Comparison of ENCODE assay signal across 8 mouse cellular contexts in genomic region chr2:15055741-15056151, GRCm38 (mm10). TPM values are rescaled to one million over a fixed set of nuclear protein-coding genes. Genes with fewer than 3 reads are reported as not detected.
DNase-seq lines count a peak whose midpoint lies in the region; ATAC-seq lines count a peak whose summit lies in the region.

No protein-coding gene starts in this region.

- H3K4me2 ChIP-seq in limb, embryonic 15.5 days: peak overlapping the region; percentile 46
- peak overlapping the region; percentile 56 for H3K4me2 ChIP-seq in neural tube, embryonic 12.5 days (replicated peaks)

- no peaks in the 10 kb centered on the region for H3K36me3 ChIP-seq in erythroblast, embryonic 14.5 days (ENCODE audit: control insufficient read depth)
- H3K36me3 ChIP-seq in limb, embryonic 15.5 days: no peaks in the 10 kb centered on the region
- no peaks in the 10 kb centered on the region for H3K36me3 ChIP-seq in neural tube, embryonic 12.5 days

- H3K9ac ChIP-seq in limb, embryonic 15.5 days: peak overlapping the region; percentile 87
- H3K9ac ChIP-seq in neural tube, embryonic 12.5 days: peak overlapping the region; percentile 94

- WGBS in limb, embryonic 15.5 days: under 1% methylated on average over 15 of the region's 15 CpGs
- under 1% methylated on average over 15 of the region's 15 CpGs for WGBS in neural tube, embryonic 12.5 days

- ATAC-seq in erythroblast, adult 5-6 weeks (replicated peaks; ENCODE audit: low FRiP score, poor library complexity, severe bottlenecking): no peak
- ATAC-seq in limb, embryonic 15.5 days (ENCODE audit: insufficient number of reproducible peaks, low FRiP score, low TSS enrichment, low read depth): no peak
- ATAC-seq in neural tube, embryonic 12.5 days (ENCODE audit: low FRiP score, low read depth): peak; percentile 0

- H3K9me3 ChIP-seq in erythroblast, embryonic 14.5 days (ENCODE audit: control insufficient read depth, low read length): no peaks in the 10 kb centered on the region
- no peaks in the 10 kb centered on the region for H3K9me3 ChIP-seq in limb, embryonic 15.5 days
- no peaks in the 10 kb centered on the region for H3K9me3 ChIP-seq in neural tube, embryonic 12.5 days

- peak overlapping the region; percentile 96 for H3K27ac ChIP-seq in limb, embryonic 15.5 days
- H3K27ac ChIP-seq in neural tube, embryonic 12.5 days: peak overlapping the region; percentile 93; the same call in 1 of the 2 replicates

- H3K4me1 ChIP-seq in erythroblast, embryonic 14.5 days (ENCODE audit: control insufficient read depth): peaks cover 27% of the 10 kb centered on the region
- peaks cover 17% of the 10 kb centered on the region for H3K4me1 ChIP-seq in limb, embryonic 15.5 days
- H3K4me1 ChIP-seq in neural tube, embryonic 12.5 days: peaks cover 15% of the 10 kb centered on the region

- H3K4me3 ChIP-seq in erythroblast, embryonic 14.5 days (replicated peaks): peak overlapping the region; percentile 95
- H3K4me3 ChIP-seq in limb, embryonic 15.5 days: peak overlapping the region; percentile 86
- H3K4me3 ChIP-seq in neural tube, embryonic 12.5 days: peak overlapping the region; percentile 79

- no peaks in the 10 kb centered on the region for H3K27me3 ChIP-seq in erythroblast, embryonic 14.5 days (ENCODE audit: control insufficient read depth)
- no peaks in the 10 kb centered on the region for H3K27me3 ChIP-seq in limb, embryonic 15.5 days
- no peaks in the 10 kb centered on the region for H3K27me3 ChIP-seq in neural tube, embryonic 12.5 days (replicated peaks)

- peak; percentile 62 for DNase-seq in CD4-positive, CD25-positive, alpha-beta regulatory T cell, adult 2 months (ENCODE audit: low read depth, low spot score)
- peak; percentile 54 for DNase-seq in fat pad, adult 2 months (ENCODE audit: extremely low read depth, low read depth, low spot score)
- no peak for DNase-seq in cerebellum, adult 9-11 months
- DNase-seq in thymus, postnatal 25 days: no peak

RNA-seq across cellular contexts. Expression of gene Nsun6, which starts 0.9 kb away (rescaled TPM):
- 0.26 TPM in 1 of 2 replicates, not detected in the other for polyA plus RNA-seq in erythroblast, embryonic 14.5 days (2012)
- 5.0 and 6.7 TPM in 2 replicates for total RNA-seq in erythroblast, adult 5-6 weeks (2015; ENCODE audit: low replicate concordance)
- 2.1 and 3.7 TPM in 2 replicates for total RNA-seq in erythroblast, adult 5-6 weeks (2017; ENCODE audit: low replicate concordance)
- polyA plus RNA-seq in limb, embryonic 15.5 days (2015; fragmentation: Nextera tagmentation; extraction: Ambion mirVana): 11.2 and 12.9 TPM in 2 replicates
- polyA plus RNA-seq in neural tube, embryonic 12.5 days (2016; fragmentation: Nextera tagmentation; extraction: Ambion mirVana): 13.3 and 17.1 TPM in 2 replicates

RNA-seq across cellular contexts. Expression of gene Arl5b, which starts 6.6 kb away (rescaled TPM):
- 0.12 and 0.14 TPM in 2 replicates for polyA plus RNA-seq in erythroblast, embryonic 14.5 days (2012)
- total RNA-seq in erythroblast, adult 5-6 weeks (2015; ENCODE audit: low replicate concordance): 3.1 and 7.7 TPM in 2 replicates
- 2.2 and 4.4 TPM in 2 replicates for total RNA-seq in erythroblast, adult 5-6 weeks (2017; ENCODE audit: low replicate concordance)
- polyA plus RNA-seq in limb, embryonic 15.5 days (2015; fragmentation: Nextera tagmentation; extraction: Ambion mirVana): 32.2 and 32.8 TPM in 2 replicates
- 47.9 and 52.0 TPM in 2 replicates for polyA plus RNA-seq in neural tube, embryonic 12.5 days (2016; fragmentation: Nextera tagmentation; extraction: Ambion mirVana)

Comparison
In these comparisons a context has a peak if more than half of its experiments do, and no peak if none do; other contexts are left out.
1. DNase-seq: peak in CD4-positive, CD25-positive, alpha-beta regulatory T cell, adult 2 months (single experiment) and fat pad, adult 2 months (single experiment); none in cerebellum, adult 9-11 months (single experiment) and thymus, postnatal 25 days (single experiment).
2. RNA of gene Arl5b, which starts 6.6 kb away (polyA plus RNA-seq): 47.9 to 52.0 TPM in neural tube, embryonic 12.5 days and 32.2 to 32.8 TPM in limb, embryonic 15.5 days; 0.12 to 0.14 TPM in erythroblast, embryonic 14.5 days; every median in the first group is over 10 times any median in the second.
3. Peak in every context shown above with its lines, with median percentiles within 50 percentile points of each other: H3K4me3 ChIP-seq.